Mouse (Mus musculus) hindbrain, embryonic 14.5 days (tissue): ENCODE data around the gene Ccdc13. TPM values are rescaled to one million over a fixed set of nuclear protein-coding genes. Genes with fewer than 3 reads are reported as not detected.

Source experiments
- ATAC-seq: fragments of 200-750 bp; cut with Nextera tagmentation; 2 replicates; pipeline ENCODE4 v1.8.0; 2017; ENCODE audit warnings: moderate number of reproducible peaks, mild to moderate bottlenecking, moderate TSS enrichment, moderate library complexity; ENCODE audit not compliant: low FRiP score
- DNase-seq: peaks from one replicate; pipeline ENCODE4 v3.0.0-alpha.2; 2015; ENCODE audit warnings: low spot score
- H3K27ac ChIP-seq: fragments of 300-500 bp; sonication (generic); 2 replicates; pipeline ENCODE4 v1.5.1; 2014; ENCODE audit warnings: mild to moderate bottlenecking, moderate library complexity
- H3K27me3 ChIP-seq: fragments of 300-500 bp; sonication (generic); 2 replicates; pipeline ENCODE4 v1.6.1; 2014; ENCODE audit warnings: mild to moderate bottlenecking, low read length, mixed read lengths; ENCODE audit not compliant: control insufficient read depth, insufficient read depth
- H3K36me3 ChIP-seq: fragments of 300-500 bp; sonication (generic); replicated peaks from 2 replicates; pipeline ENCODE4 v1.6.1; 2014; ENCODE audit not compliant: control insufficient read depth, insufficient read depth
- H3K4me1 ChIP-seq: fragments of 300-500 bp; sonication (generic); replicated peaks from 2 replicates; pipeline ENCODE4 v1.6.1; 2014; ENCODE audit warnings: antibody characterized with exemption, low read length, mixed read lengths; ENCODE audit not compliant: control insufficient read depth, insufficient read depth
- H3K4me2 ChIP-seq: fragments of 300-500 bp; sonication (generic); replicated peaks from 2 replicates; pipeline ENCODE4 v1.6.1; 2014; ENCODE audit warnings: mild to moderate bottlenecking, moderate library complexity
- H3K4me3 ChIP-seq: fragments of 300-500 bp; sonication (generic); replicated peaks from 2 replicates; pipeline ENCODE4 v1.5.1; 2014; ENCODE audit warnings: mild to moderate bottlenecking, low read length
- H3K9ac ChIP-seq: fragments of 300-500 bp; sonication (generic); 2 replicates; pipeline ENCODE4 v1.6.1; 2014
- H3K9me3 ChIP-seq: fragments of 300-500 bp; sonication (generic); 2 replicates; pipeline ENCODE4 v1.6.1; 2016; ENCODE audit warnings: low read length; ENCODE audit not compliant: control insufficient read depth
- WGBS: fragments of 180-500 bp; shearing (Covaris S2); extraction: QIAGEN DNeasy Blood & Tissue Kit; methylation state at CpG from one replicate; pipeline ENCODE4 v1.1.7; 2014; 5-methylcytosine and 5-hydroxymethylcytosine counted together
- polyA plus RNA-seq: library from polyadenylated mRNA; unstranded; fragments of >200 nt; fragmentation: Nextera tagmentation; extraction: Ambion mirVana; gene quantifications from 2 replicates; pipeline ENCODE4 v1.2.1, GENCODE M21; 2014

Gene Ccdc13
- polyA plus RNA-seq, 1 experiment from 2014 or later = 2.2 TPM

DNA sequence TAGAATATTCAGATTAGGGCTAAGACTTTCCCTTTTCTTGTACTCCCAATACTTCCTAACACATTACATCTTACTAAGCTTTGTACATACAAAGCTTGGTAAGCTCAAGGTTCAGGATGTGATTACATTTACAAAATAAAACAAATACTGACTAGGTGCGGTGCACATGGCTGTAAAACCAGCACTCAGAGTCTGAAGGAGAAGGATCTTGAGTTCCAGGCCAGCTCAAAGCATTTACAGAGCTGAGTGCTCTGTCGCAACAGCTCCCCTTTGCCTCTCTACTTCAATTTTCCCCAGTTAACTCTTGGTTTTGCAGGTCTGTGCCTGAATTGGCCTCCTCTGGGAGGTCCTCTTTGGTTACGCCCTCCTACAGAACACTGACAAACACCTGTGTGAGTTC lies 15.0 kb upstream of the Ccdc13 start:
- ATAC-seq (no peak), DNase-seq (no peak)
- no peaks in the 10 kb centered on the region for H3K27me3 ChIP-seq
- peaks cover 11% of the 10 kb centered on the region for H3K4me1 ChIP-seq
- H3K9ac ChIP-seq = no peak overlapping the region
- H3K36me3 ChIP-seq = peaks cover 33% of the 10 kb centered on the region
- 97% methylated on average over 3 of the region's 3 CpGs for WGBS
- H3K4me3 ChIP-seq = no peak overlapping the region
- H3K27ac ChIP-seq = no peak overlapping the region
- no peak overlapping the region for H3K4me2 ChIP-seq
- H3K9me3 ChIP-seq = no peaks in the 10 kb centered on the region

DNA sequence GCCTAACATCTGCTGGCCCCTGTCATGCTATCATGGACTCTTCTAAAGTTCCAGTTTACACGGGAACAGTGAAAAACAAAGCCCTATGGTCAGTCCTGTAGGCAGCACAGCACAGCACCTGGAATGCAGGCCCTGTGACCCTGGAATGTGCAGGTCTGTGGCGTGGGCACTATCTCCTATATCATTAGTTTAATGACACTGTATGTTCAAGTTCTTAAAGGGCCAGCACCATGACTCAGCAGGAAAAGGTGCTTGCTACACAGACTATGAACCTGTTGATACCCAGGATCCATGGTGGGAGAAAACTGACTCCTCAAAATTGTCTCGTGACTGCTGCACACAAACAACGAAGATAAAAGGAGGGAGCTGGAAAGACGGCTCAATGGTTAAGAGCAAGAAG lies 8.6 kb upstream of the Ccdc13 start:
- H3K36me3 ChIP-seq = peaks cover 52% of the 10 kb centered on the region
- ATAC-seq (no peak), DNase-seq (no peak)
- no peak overlapping the region for H3K4me3 ChIP-seq
- no peak overlapping the region for H3K9ac ChIP-seq
- no peak overlapping the region for H3K4me2 ChIP-seq
- H3K4me1 ChIP-seq = no peaks in the 10 kb centered on the region
- no peak overlapping the region for H3K27ac ChIP-seq
- 82% methylated on average over 5 of the region's 5 CpGs for WGBS
- H3K9me3 ChIP-seq = no peaks in the 10 kb centered on the region
- H3K27me3 ChIP-seq = no peaks in the 10 kb centered on the region

DNA sequence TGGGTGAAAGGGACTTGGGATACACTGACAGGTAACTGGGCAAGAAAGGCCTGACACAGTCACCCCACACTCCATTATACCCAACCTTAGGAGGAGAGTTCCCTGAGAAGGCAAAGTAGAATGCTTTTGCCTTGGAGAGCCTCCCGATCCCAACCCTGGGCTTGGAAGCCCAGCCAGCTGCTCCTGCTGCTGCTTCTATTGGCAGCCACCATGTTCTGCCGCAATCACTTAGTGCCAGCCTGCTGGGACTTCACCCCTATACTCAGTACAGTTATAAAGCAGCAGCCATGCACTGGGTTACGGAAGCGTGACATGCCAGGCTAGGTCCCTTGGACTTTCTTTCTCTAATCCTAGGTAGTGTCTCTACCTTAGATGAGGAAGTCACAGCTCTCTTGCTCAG lies 7.9 kb upstream of the Ccdc13 start:
- Histone ChIP-seq H3K27ac (no peak overlapping the region), H3K36me3 (peaks cover 45% of the 10 kb centered on the region), H3K9ac (no peak overlapping the region), H3K4me1 (no peaks in the 10 kb centered on the region), H3K4me3 (no peak overlapping the region), H3K27me3 (no peaks in the 10 kb centered on the region), H3K9me3 (no peaks in the 10 kb centered on the region), H3K4me2 (no peak overlapping the region)
- DNase-seq (no peak), ATAC-seq (no peak)
- WGBS = 91% methylated on average over 4 of the region's 4 CpGs

DNA sequence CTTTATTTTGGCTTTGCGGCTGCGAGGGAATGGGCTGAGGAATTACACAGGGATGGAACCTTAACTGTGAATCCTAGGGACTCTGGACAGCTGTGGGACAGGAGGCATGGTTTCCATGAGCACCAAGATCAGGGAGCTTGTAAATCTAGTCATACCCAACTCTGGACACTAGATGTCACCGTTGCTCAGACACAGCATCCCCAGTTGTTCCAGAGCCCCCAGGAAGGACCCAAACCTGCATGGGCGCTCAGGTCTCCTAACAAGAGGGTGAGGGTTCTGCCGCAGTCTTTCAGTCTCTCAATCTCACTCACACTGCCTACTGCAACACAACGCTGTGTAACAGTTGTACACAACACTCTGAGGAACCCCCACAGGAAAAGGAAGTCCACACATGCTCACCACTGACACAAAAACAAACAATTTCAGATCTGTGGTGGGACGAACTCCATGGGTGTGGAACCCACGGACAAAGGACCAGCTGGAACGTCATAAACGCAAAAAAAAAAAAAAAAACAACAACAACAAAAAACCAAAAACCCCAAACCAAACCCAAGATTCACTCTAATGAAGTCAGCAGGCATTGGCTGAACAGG lies 7.4 kb upstream of the Ccdc13 start:
- Histone ChIP-seq H3K27ac (no peak overlapping the region), H3K4me2 (no peak overlapping the region), H3K27me3 (no peaks in the 10 kb centered on the region), H3K4me1 (no peaks in the 10 kb centered on the region), H3K4me3 (no peak overlapping the region), H3K9ac (no peak overlapping the region), H3K9me3 (no peaks in the 10 kb centered on the region), H3K36me3 (peaks cover 39% of the 10 kb centered on the region)
- 56% methylated on average over 10 of the region's 10 CpGs for WGBS
- DNase-seq = peak; percentile 78
- peak; percentile 40; the same call in 1 of the 2 replicates for ATAC-seq

DNA sequence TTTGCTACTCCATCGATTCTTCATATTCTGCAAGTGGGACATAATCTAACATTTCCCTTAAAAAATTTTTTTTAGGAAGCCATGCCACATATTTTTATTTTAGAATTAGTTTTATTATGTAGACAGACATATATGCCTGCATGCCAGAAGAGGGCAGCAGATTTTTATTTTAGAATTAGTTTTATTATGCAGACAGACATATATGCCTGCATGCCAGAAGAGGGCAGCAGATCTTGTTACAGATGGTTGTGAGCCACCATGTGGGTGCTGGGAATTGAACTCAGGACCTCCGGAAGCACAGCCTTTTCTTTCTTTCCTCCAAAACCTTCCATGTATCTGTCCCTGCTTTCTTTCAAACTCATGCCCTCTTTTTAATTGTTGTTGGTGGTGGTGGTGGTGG lies 3.7 kb upstream of the Ccdc13 start:
- 99% methylated on average over 2 of the region's 2 CpGs for WGBS
- Histone ChIP-seq H3K27me3 (no peaks in the 10 kb centered on the region), H3K4me2 (no peak overlapping the region), H3K4me3 (no peak overlapping the region), H3K27ac (no peak overlapping the region), H3K9ac (no peak overlapping the region), H3K36me3 (peaks cover 6% of the 10 kb centered on the region), H3K9me3 (no peaks in the 10 kb centered on the region), H3K4me1 (no peaks in the 10 kb centered on the region)
- no peak for DNase-seq
- ATAC-seq = no peak

DNA sequence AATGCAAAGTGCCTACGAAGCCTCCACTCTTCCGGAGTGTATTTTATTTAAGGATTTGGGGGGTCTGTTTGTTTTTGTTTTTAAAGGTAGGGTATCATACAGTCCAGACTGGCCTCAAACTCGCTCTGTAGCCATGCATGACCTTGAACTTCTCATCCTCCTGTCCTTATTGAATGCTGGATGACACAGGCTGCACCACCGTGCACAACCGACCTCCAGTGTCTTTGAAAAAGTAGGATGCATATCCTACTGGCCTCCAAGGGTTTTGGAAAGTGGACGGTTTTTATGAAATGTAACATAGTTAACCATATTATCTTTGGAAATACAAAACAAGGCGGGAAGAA lies 333 bp upstream of the Ccdc13 start:
- Histone ChIP-seq H3K4me1 (no peaks in the 10 kb centered on the region), H3K4me2 (peak overlapping the region; percentile 56), H3K36me3 (no peaks in the 10 kb centered on the region), H3K9me3 (no peaks in the 10 kb centered on the region), H3K9ac (peak overlapping the region; percentile 48; the same call in 1 of the 2 replicates), H3K27ac (no peak overlapping the region), H3K4me3 (peak overlapping the region; percentile 37), H3K27me3 (no peaks in the 10 kb centered on the region)
- DNase-seq (no peak), ATAC-seq (peak; percentile 47)
- 31% methylated on average over 7 of the region's 7 CpGs for WGBS

DNA sequence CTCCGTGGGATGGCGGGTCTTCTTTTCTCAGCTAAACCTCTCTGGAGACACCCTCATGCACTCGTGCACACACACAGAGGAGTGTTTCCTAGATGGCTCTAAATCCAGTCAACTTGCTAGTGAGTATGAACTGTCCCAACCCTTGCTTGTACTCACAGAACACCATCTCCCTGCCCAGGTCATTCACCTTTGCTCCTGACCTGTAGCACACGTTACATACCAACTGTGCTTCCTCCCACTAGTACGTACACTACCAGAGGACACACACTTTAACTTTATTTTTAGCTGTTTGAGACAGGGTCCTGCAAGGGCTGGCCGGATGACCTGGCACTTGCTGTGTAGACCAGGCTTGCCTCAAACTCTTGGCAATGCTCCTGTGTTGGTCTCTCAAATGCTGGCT lies 1.3 kb downstream of the Ccdc13 start:
- no peaks in the 10 kb centered on the region for H3K4me1 ChIP-seq
- DNase-seq (no peak), ATAC-seq (no peak)
- H3K27me3 ChIP-seq = no peaks in the 10 kb centered on the region
- no peak overlapping the region for H3K27ac ChIP-seq
- H3K9ac ChIP-seq = no peak overlapping the region
- no peak overlapping the region for H3K4me2 ChIP-seq
- no peaks in the 10 kb centered on the region for H3K36me3 ChIP-seq
- H3K4me3 ChIP-seq = no peak overlapping the region
- H3K9me3 ChIP-seq = no peaks in the 10 kb centered on the region
- WGBS = 92% methylated on average over 6 of the region's 6 CpGs

DNA sequence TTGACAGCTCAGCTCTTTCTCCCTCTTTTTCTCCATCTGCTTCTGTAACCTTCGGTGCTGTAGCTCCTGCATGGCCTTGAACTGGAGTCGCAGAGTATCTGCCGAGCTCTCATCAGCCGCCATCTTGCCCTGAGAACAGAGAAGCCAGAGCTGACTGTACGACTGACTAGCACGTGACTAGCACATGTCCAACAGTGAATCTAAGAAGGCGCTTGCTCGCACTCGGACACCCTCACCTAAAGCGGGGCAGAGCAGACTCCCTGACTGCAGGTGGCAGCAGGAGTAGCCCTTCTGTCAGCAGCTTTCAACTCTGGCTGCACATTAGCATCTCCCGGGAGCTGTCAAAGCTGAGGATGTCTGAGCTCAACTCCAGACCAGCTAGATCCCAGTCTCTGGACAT lies 5.4 kb downstream of the Ccdc13 start:
- Histone ChIP-seq H3K4me3 (no peak overlapping the region), H3K27ac (no peak overlapping the region), H3K9ac (no peak overlapping the region), H3K27me3 (no peaks in the 10 kb centered on the region), H3K36me3 (no peaks in the 10 kb centered on the region), H3K4me2 (no peak overlapping the region), H3K4me1 (no peaks in the 10 kb centered on the region), H3K9me3 (no peaks in the 10 kb centered on the region)
- 89% methylated on average over 11 of the region's 11 CpGs for WGBS
- ATAC-seq (no peak), DNase-seq (no peak)

DNA sequence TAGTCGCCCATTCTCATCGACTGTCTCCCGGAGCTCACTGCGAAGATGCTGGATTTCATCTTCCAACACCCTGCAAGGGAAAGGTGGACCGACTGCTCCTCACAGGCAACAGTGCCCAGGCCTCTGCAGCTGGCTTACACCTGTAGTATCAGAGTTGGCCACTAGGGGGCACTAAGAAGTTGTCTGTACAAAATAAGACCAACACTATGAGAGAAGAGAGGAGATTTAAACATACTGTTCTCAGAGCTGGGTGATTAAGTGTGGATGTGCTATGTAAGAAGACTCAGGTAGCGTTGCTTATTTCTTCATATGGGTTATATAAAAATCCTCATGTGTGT lies 8.3 kb downstream of the Ccdc13 start:
- DNase-seq = peak; percentile 95
- H3K27me3 ChIP-seq = no peaks in the 10 kb centered on the region
- no peaks in the 10 kb centered on the region for H3K36me3 ChIP-seq
- H3K9me3 ChIP-seq = no peaks in the 10 kb centered on the region
- no peaks in the 10 kb centered on the region for H3K4me1 ChIP-seq
- WGBS = 33% methylated on average over 6 of the region's 6 CpGs
- H3K27ac ChIP-seq = no peak overlapping the region
- no peak overlapping the region for H3K4me3 ChIP-seq
- no peak overlapping the region for H3K4me2 ChIP-seq
- peak; percentile 45; the same call in 1 of the 2 replicates for ATAC-seq
- H3K9ac ChIP-seq = no peak overlapping the region

DNA sequence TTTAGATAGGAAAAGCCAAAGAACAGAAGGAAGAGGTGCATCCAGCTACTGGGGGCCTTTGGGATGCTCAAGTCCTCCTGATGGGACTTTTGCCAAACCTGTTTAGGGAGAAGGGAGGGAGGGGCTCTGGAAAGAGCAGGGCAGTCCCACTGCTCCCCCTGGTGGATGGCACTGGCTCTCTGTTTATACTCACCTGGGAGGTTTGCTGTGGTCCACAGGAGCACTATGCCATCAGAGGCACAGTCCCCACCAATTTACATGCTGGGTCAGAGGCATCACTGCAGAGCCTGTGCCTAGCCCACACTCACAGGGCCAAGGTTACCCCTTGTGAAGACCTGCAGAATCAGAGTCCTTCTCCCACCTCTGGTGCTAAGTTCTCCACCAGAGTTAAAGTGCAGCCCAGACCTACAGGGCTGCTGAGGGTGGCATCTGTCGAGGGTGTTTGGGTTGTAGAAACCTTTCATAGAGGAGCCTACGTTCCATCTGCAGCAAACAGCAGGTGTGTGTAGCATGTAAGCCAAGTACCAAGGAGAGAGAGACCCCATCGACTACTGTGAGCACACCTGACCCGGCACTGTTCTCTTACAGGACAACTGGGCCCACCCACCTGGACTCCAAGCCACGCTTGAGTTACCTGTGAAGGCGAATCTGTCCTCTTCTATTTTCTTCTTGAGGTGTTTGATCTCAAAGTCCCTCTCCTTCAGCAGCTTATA lies 8.9 kb downstream of the Ccdc13 start:
- no peak overlapping the region for H3K4me3 ChIP-seq
- no peak overlapping the region for H3K4me2 ChIP-seq
- H3K9ac ChIP-seq = no peak overlapping the region
- no peaks in the 10 kb centered on the region for H3K27me3 ChIP-seq
- no peaks in the 10 kb centered on the region for H3K36me3 ChIP-seq
- 79% methylated on average over 6 of the region's 6 CpGs for WGBS
- ATAC-seq = no peak; the same call in 1 of the 2 replicates
- no peak for DNase-seq
- no peak overlapping the region for H3K27ac ChIP-seq
- H3K9me3 ChIP-seq = no peaks in the 10 kb centered on the region
- H3K4me1 ChIP-seq = no peaks in the 10 kb centered on the region
